Mouse (Mus musculus): ENCODE data around the gene 3425401B19Rik. TPM values are rescaled to one million over a fixed set of nuclear protein-coding genes. Genes with fewer than 3 reads are reported as not detected.

The 3425401B19Rik gene
- polyA plus RNA-seq, 2 experiments: not detected

DNA sequence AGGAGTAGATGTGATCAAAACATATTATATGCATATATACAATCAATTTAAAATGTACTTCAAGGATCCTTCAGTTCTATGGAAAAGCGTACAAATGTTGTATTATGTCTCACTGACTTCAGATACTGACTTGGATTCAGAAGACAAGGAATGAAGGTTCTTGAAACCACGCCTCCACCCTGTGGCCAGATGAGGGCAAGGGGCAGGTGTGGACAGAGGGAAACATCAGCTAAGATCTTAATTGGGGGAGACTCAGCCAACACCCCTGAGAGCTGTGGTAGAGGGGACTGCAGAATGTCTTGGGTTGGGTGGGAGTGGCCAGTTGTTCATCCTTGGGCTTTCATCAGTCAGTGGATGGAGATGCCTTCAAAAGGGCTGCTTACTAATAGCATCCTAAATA lies 30.4 kb upstream of the 3425401B19Rik start:
- no peaks in the 10 kb centered on the region for H3K4me1 ChIP-seq (replicated peaks; ENCODE audit: control insufficient read depth in 2 of 2, insufficient read depth in 2 of 2, low read length in 1 of 2)
- H3K4me3 ChIP-seq (ENCODE audit: insufficient read depth in 1 of 2, low read depth in 2 of 2, low read length in 2 of 2): no peak overlapping the region
- no peaks in the 10 kb centered on the region for H3K9me3 ChIP-seq (ENCODE audit: control insufficient read depth, low read length)
- H3K27me3 ChIP-seq (ENCODE audit: control insufficient read depth, insufficient read depth, low read length): no peaks in the 10 kb centered on the region
- ATAC-seq (ENCODE audit: insufficient read depth) (no peak), DNase-seq (ENCODE audit: low read depth in 3 of 3, low spot score in 3 of 3) (no peak)
- no peak overlapping the region for H3K4me2 ChIP-seq (ENCODE audit: low read depth)
- H3K36me3 ChIP-seq (replicated peaks; ENCODE audit: control insufficient read depth, insufficient read depth, low read depth): no peaks in the 10 kb centered on the region
- WGBS (ENCODE audit: insufficient replicate concordance): 68% methylated on average over 2 of the region's 2 CpGs
- no peak overlapping the region for H3K9ac ChIP-seq (replicated peaks)
- no peak overlapping the region for H3K27ac ChIP-seq
- TF ChIP-seq CTCF (IDR thresholded peaks at IDR 0.05; ENCODE audit: low read depth) (no peak), EP300 (IDR thresholded peaks at IDR 0.05; ENCODE audit: low read depth) (no peak)

GRCm38 (mm10) chr14:32715076-32715475 lies 30.0 kb upstream of the 3425401B19Rik start:
- H3K36me3 ChIP-seq (replicated peaks; ENCODE audit: control insufficient read depth, insufficient read depth, low read depth): no peaks in the 10 kb centered on the region
- no peak overlapping the region for H3K4me2 ChIP-seq (ENCODE audit: low read depth)
- H3K4me1 ChIP-seq (replicated peaks; ENCODE audit: control insufficient read depth in 2 of 2, insufficient read depth in 2 of 2, low read length in 1 of 2): no peaks in the 10 kb centered on the region
- no peak overlapping the region for H3K9ac ChIP-seq (replicated peaks)
- DNase-seq (ENCODE audit: low read depth in 3 of 3, low spot score in 3 of 3) (no peak), ATAC-seq (ENCODE audit: insufficient read depth) (no peak)
- H3K27me3 ChIP-seq (ENCODE audit: control insufficient read depth, insufficient read depth, low read length): no peaks in the 10 kb centered on the region
- TF ChIP-seq EP300 (IDR thresholded peaks at IDR 0.05; ENCODE audit: low read depth) (no peak), CTCF (IDR thresholded peaks at IDR 0.05; ENCODE audit: low read depth) (no peak)
- H3K27ac ChIP-seq: no peak overlapping the region
- H3K9me3 ChIP-seq (ENCODE audit: control insufficient read depth, low read length): no peaks in the 10 kb centered on the region
- WGBS (ENCODE audit: insufficient replicate concordance): 60% methylated on average over 6 of the region's 6 CpGs
- H3K4me3 ChIP-seq (ENCODE audit: insufficient read depth in 1 of 2, low read depth in 2 of 2, low read length in 2 of 2): no peak overlapping the region

DNA sequence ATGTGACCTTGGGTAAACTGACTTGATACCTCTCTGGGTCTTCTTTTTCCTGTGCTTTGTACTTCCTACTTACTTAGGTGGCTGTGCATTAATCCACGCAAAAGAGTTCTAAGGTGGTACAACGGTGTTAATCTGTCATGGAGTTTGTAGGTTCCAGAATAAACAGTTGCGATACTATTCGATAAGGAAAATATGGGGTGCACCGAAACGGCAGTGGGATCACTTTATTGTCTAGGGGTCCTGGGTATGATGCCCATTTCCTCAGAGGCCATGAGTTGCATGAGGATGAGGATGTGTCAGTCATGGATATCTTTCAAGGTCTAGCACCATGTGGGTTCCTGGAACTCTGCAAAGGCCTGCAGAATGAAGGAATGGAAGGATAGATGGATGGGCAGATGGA lies 24.8 kb upstream of the 3425401B19Rik start:
- Histone ChIP-seq H3K36me3 (replicated peaks; ENCODE audit: control insufficient read depth, insufficient read depth, low read depth) (no peaks in the 10 kb centered on the region), H3K4me2 (ENCODE audit: low read depth) (no peak overlapping the region), H3K4me3 (ENCODE audit: insufficient read depth in 1 of 2, low read depth in 2 of 2, low read length in 2 of 2) (no peak overlapping the region), H3K9ac (replicated peaks) (no peak overlapping the region), H3K27ac (no peak overlapping the region), H3K27me3 (ENCODE audit: control insufficient read depth, insufficient read depth, low read length) (no peaks in the 10 kb centered on the region), H3K4me1 (replicated peaks; ENCODE audit: control insufficient read depth in 2 of 2, insufficient read depth in 2 of 2, low read length in 1 of 2) (no peaks in the 10 kb centered on the region), H3K9me3 (ENCODE audit: control insufficient read depth, low read length) (no peaks in the 10 kb centered on the region)
- WGBS (ENCODE audit: insufficient replicate concordance): 78% methylated on average over 6 of the region's 6 CpGs
- no peak for DNase-seq (ENCODE audit: low read depth in 3 of 3, low spot score in 3 of 3)
- TF ChIP-seq EP300 (IDR thresholded peaks at IDR 0.05; ENCODE audit: low read depth) (no peak), CTCF (IDR thresholded peaks at IDR 0.05; ENCODE audit: low read depth) (no peak)
- ATAC-seq (ENCODE audit: insufficient read depth): no peak

- Histone ChIP-seq H3K4me2 (ENCODE audit: low read depth) (no peak overlapping the region), H3K27me3 (ENCODE audit: control insufficient read depth, insufficient read depth, low read length) (no peaks in the 10 kb centered on the region), H3K4me1 (replicated peaks; ENCODE audit: control insufficient read depth in 2 of 2, insufficient read depth in 2 of 2, low read length in 1 of 2) (no peaks in the 10 kb centered on the region), H3K27ac (no peak overlapping the region), H3K9me3 (ENCODE audit: control insufficient read depth, low read length) (no peaks in the 10 kb centered on the region), H3K9ac (replicated peaks) (no peak overlapping the region), H3K36me3 (replicated peaks; ENCODE audit: control insufficient read depth, insufficient read depth, low read depth) (no peaks in the 10 kb centered on the region), H3K4me3 (ENCODE audit: insufficient read depth in 1 of 2, low read depth in 2 of 2, low read length in 2 of 2) (no peak overlapping the region)
- TF ChIP-seq EP300 (IDR thresholded peaks at IDR 0.05; ENCODE audit: low read depth): no peak
- no peak for TF ChIP-seq CTCF (IDR thresholded peaks at IDR 0.05; ENCODE audit: low read depth)
- 67% methylated on average over 7 of the region's 7 CpGs for WGBS (ENCODE audit: insufficient replicate concordance)
- no peak for ATAC-seq (ENCODE audit: insufficient read depth)
- no peak for DNase-seq (ENCODE audit: low read depth in 3 of 3, low spot score in 3 of 3)
Observed at GRCm38 (mm10) chr14:32708756-32709155, 23.7 kb upstream of the 3425401B19Rik start.

- WGBS (ENCODE audit: insufficient replicate concordance): 65% methylated on average over 8 of the region's 8 CpGs
- ATAC-seq (ENCODE audit: insufficient read depth): no peak
- no peak overlapping the region for H3K9ac ChIP-seq (replicated peaks)
- H3K27ac ChIP-seq: no peak overlapping the region
- no peak overlapping the region for H3K4me3 ChIP-seq (ENCODE audit: insufficient read depth in 1 of 2, low read depth in 2 of 2, low read length in 2 of 2)
- H3K4me1 ChIP-seq (replicated peaks; ENCODE audit: control insufficient read depth in 2 of 2, insufficient read depth in 2 of 2, low read length in 1 of 2): no peaks in the 10 kb centered on the region
- no peaks in the 10 kb centered on the region for H3K36me3 ChIP-seq (replicated peaks; ENCODE audit: control insufficient read depth, insufficient read depth, low read depth)
- H3K27me3 ChIP-seq (ENCODE audit: control insufficient read depth, insufficient read depth, low read length): no peaks in the 10 kb centered on the region
- no peak for DNase-seq (ENCODE audit: low read depth in 3 of 3, low spot score in 3 of 3)
- TF ChIP-seq CTCF (IDR thresholded peaks at IDR 0.05; ENCODE audit: low read depth): no peak
- TF ChIP-seq EP300 (IDR thresholded peaks at IDR 0.05; ENCODE audit: low read depth): no peak
- H3K9me3 ChIP-seq (ENCODE audit: control insufficient read depth, low read length): no peaks in the 10 kb centered on the region
- no peak overlapping the region for H3K4me2 ChIP-seq (ENCODE audit: low read depth)
Observed at GRCm38 (mm10) chr14:32707938-32708337, 22.8 kb upstream of the 3425401B19Rik start.

Data from liver, embryonic 14.5 days (tissue).